Mouse (Mus musculus) neural tube, embryonic 11.5 days (tissue): Measurements from ENCODE around the gene Fam104a. TPM values are rescaled to one million over a fixed set of nuclear protein-coding genes. Genes with fewer than 3 reads are reported as not detected.

Source experiments
- ATAC-seq: fragments of 200-750 bp; cut with Nextera tagmentation; 2 replicates; pipeline ENCODE4 v1.8.0; 2017; ENCODE audit warnings: moderate number of reproducible peaks, mild to moderate bottlenecking, moderate TSS enrichment, moderate library complexity; ENCODE audit not compliant: insufficient read depth, low FRiP score, low TSS enrichment
- DNase-seq: peaks from one replicate; pipeline ENCODE4 v3.0.0-alpha.2; 2015; ENCODE audit warnings: low spot score
- H3K27ac ChIP-seq: fragments of 300-500 bp; sonication (generic); 2 replicates; pipeline ENCODE4 v1.5.1; 2014; ENCODE audit warnings: low read depth, mild to moderate bottlenecking, low read length
- H3K27me3 ChIP-seq: fragments of 300-500 bp; sonication (generic); 2 replicates; pipeline ENCODE4 v1.6.1; 2014; ENCODE audit warnings: mild to moderate bottlenecking, low read length, mixed read lengths; ENCODE audit not compliant: control insufficient read depth, insufficient read depth
- H3K36me3 ChIP-seq: fragments of 300-500 bp; sonication (generic); 2 replicates; pipeline ENCODE4 v1.6.1; 2014; ENCODE audit warnings: mild to moderate bottlenecking, low read length, moderate library complexity, mixed read lengths; ENCODE audit not compliant: control insufficient read depth, insufficient read depth
- H3K4me1 ChIP-seq: fragments of 300-500 bp; sonication (generic); 2 replicates; pipeline ENCODE4 v1.6.1; 2014; ENCODE audit warnings: low read length, mixed read lengths; ENCODE audit not compliant: control insufficient read depth, insufficient read depth
- H3K4me2 ChIP-seq: fragments of 300-500 bp; sonication (generic); 2 replicates; pipeline ENCODE4 v1.6.1; 2014; ENCODE audit warnings: low read depth, mild to moderate bottlenecking, moderate library complexity
- H3K4me3 ChIP-seq: fragments of 300-500 bp; sonication (generic); 2 replicates; pipeline ENCODE4 v1.5.1; 2014; ENCODE audit warnings: low read depth, low read length
- H3K9ac ChIP-seq: fragments of 300-500 bp; sonication (generic); 2 replicates; pipeline ENCODE4 v1.6.1; 2014; ENCODE audit warnings: mild to moderate bottlenecking, low read length
- H3K9me3 ChIP-seq: fragments of 300-500 bp; sonication (generic); 2 replicates; pipeline ENCODE4 v1.6.1; 2016; ENCODE audit warnings: low read length; ENCODE audit not compliant: control insufficient read depth
- WGBS: fragments of 180-500 bp; shearing (Covaris S2); extraction: QIAGEN DNeasy Blood & Tissue Kit; methylation state at CpG from one replicate; pipeline ENCODE4 v1.1.7; 2014; 5-methylcytosine and 5-hydroxymethylcytosine counted together
- polyA plus RNA-seq: library from polyadenylated mRNA; unstranded; fragments of >200 nt; fragmentation: Nextera tagmentation; extraction: Ambion mirVana; gene quantifications from 2 replicates; pipeline ENCODE4 v1.2.1, GENCODE M21; 2014

The Fam104a gene
- polyA plus RNA-seq, 1 experiment from 2014 or later: 57.9 TPM

GRCm38 (mm10) chr11:113622028-113622427 is 61.9 kb downstream of the Fam104a start:
- Histone ChIP-seq H3K36me3 (no peaks in the 10 kb centered on the region), H3K4me2 (no peak overlapping the region), H3K4me3 (no peak overlapping the region), H3K4me1 (peaks cover 21% of the 10 kb centered on the region), H3K9ac (no peak overlapping the region), H3K27ac (no peak overlapping the region), H3K27me3 (peaks cover 24% of the 10 kb centered on the region), H3K9me3 (no peaks in the 10 kb centered on the region)
- ATAC-seq: no peak
- DNase-seq: no peak
- 90% methylated on average over 4 of the region's 4 CpGs for WGBS

DNA sequence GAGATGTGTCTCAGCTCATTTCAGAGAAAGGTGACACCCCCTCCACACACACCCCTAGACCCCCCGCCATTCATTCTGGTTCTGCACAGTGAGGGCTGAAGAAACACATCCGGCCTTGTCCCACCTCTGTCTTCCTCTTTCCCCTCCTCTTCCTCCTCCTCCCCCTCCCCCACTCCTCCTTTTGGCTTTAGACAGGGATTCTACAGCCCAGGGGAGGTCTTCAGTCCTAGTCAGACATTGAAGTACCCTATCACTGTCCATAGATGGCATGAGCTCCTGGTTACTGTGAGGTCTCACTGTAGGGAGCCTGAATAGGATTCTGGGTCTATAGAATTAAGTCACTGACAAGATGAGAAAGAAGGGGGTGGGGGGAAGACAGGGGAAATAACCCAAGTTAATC is 63.0 kb downstream of the Fam104a start:
- Histone ChIP-seq H3K4me3 (peak overlapping the region; percentile 46; the same call in 1 of the 2 replicates), H3K4me1 (peaks cover 21% of the 10 kb centered on the region), H3K27me3 (peaks cover 24% of the 10 kb centered on the region), H3K27ac (no peak overlapping the region), H3K9ac (no peak overlapping the region; the same call in 1 of the 2 replicates), H3K4me2 (no peak overlapping the region), H3K9me3 (no peaks in the 10 kb centered on the region), H3K36me3 (no peaks in the 10 kb centered on the region)
- DNase-seq: no peak
- 35% methylated on average over 2 of the region's 2 CpGs for WGBS
- no peak for ATAC-seq

DNA sequence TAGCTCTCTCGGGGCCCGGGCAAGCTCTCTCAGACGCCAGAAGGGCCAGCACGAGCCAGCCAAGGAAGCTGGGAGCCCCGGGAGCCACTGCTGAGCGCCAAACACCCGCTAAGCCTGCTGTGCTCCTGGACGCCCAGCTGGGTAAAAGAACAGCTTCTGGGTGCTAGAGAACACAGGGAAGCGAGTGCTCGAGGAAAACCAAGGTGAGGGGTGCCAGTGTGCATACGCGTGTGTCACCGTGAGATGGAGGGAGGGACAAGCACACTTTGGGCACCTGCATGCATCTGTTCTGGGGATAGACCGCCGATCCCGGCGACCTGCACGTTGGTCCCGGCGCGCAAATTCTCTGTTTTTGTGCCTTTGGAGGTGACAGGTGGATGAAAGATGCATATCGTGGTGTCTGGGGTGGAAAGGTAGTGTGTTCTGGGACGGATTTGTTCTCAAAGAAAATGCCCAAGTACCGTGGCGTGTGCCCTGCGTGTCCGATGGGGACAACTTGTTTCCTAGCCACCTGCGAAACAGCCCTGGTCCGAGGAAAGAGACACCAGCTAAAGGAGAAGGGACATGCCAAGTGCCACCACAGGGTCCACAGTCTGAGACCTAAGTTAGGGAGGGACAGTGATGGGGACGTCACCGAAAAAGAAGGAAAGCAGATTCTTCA is 64.4 kb downstream of the Fam104a start:
- 3% methylated on average over 31 of the region's 31 CpGs for WGBS
- H3K27me3 ChIP-seq: peaks cover 24% of the 10 kb centered on the region
- H3K9me3 ChIP-seq: no peaks in the 10 kb centered on the region
- H3K4me1 ChIP-seq: peaks cover 21% of the 10 kb centered on the region
- ATAC-seq (no peak; the same call in 1 of the 2 replicates), DNase-seq (no peak)
- H3K4me3 ChIP-seq: peak overlapping the region; percentile 46
- 0 out of 2 replicates have a peak overlapping the region, but pooled peaks have one; percentile 34 for H3K27ac ChIP-seq
- H3K36me3 ChIP-seq: no peaks in the 10 kb centered on the region
- H3K9ac ChIP-seq: peak overlapping the region; percentile 61
- peak overlapping the region; percentile 97 for H3K4me2 ChIP-seq

DNA sequence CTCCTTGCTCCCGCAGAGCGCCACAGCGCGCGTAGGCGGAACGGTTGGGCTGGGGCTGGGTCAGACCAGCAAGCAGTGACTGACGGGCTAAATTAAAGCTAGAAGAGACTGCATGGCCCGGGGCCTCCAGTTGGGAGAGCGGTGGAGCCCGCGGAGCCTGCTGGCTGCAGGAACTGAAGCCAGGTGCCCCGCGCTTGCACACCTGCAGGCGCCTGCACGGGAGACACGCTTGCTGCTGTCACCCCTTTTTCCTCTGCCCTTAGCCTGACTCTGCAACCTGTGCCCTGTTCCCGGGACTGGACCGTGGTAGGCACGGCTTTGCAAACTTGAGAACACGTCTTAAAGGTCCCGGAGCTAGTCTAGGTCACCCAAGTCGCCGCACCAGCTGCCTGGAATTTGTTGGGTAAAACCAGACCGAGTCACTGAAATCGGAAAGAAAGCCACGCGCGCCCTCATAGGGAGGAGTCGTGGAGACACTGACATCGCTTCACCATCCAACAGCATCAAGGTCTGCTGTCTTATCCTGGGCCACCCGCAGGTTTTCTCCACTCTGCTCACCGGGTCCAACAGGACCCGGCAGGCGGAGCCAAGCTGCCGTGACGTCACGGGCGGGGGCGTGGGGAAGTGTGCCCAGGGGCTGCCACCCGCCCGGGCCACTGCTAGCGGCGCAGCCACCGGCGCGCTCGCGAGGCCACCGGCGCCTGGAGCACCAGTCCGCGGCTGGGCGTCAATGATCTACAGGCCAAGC is 65.1 kb downstream of the Fam104a start, which contains the start of gene Sstr2:
Gene Sstr2 (plus strand): TSS at position 671 of the 748 bp plus-strand sequence.
- Histone ChIP-seq H3K27ac (0 out of 2 replicates have a peak within 1 kb of the TSS, but pooled peaks have one; percentile 34), H3K36me3 (no peaks in the 10 kb centered on the region), H3K27me3 (peaks cover 24% of the 10 kb centered on the region), H3K9me3 (no peaks in the 10 kb centered on the region), H3K4me3 (peak within 1 kb of the TSS; percentile 46), H3K9ac (peak within 1 kb of the TSS; percentile 61), H3K4me2 (peak within 1 kb of the TSS; percentile 97), H3K4me1 (peaks cover 21% of the 10 kb centered on the region)
- WGBS: under 1% methylated on average over 54 of the region's 54 CpGs
- ATAC-seq: peak; percentile 84
- DNase-seq: peak; percentile 83

DNA sequence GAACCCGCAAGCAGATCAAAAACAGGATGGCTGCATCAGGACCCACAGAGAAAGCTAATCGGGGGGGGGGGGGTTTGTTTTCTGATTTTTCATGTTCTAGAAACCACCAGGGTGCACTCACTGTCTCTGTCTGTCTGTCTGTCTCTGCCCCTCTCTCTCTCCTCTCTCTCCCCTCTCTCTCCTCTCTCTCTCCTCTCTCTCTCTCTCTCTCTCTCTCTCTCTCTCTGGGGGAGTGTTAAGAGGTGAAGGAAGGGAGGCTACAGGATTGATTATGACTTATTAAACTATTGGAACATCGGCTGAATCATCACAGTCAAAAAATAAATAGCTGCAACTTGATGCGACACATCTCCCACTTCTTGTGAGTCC is 65.7 kb downstream of the Fam104a start:
- H3K4me1 ChIP-seq: peaks cover 21% of the 10 kb centered on the region
- no peak for DNase-seq
- H3K36me3 ChIP-seq: no peaks in the 10 kb centered on the region
- H3K27me3 ChIP-seq: peaks cover 24% of the 10 kb centered on the region
- no peak overlapping the region; the same call in 1 of the 2 replicates for H3K9ac ChIP-seq
- H3K4me3 ChIP-seq: peak overlapping the region; percentile 46
- no peak for ATAC-seq
- WGBS: 25% methylated on average over 4 of the region's 4 CpGs
- H3K9me3 ChIP-seq: no peaks in the 10 kb centered on the region
- peak overlapping the region; percentile 97 for H3K4me2 ChIP-seq
- H3K27ac ChIP-seq: no peak overlapping the region

- ATAC-seq (no peak), DNase-seq (peak; percentile 67)
- 40% methylated on average over 14 of the region's 14 CpGs for WGBS
- no peak overlapping the region for H3K9ac ChIP-seq
- H3K36me3 ChIP-seq: no peaks in the 10 kb centered on the region
- no peak overlapping the region for H3K4me3 ChIP-seq
- peaks cover 24% of the 10 kb centered on the region for H3K27me3 ChIP-seq
- no peaks in the 10 kb centered on the region for H3K9me3 ChIP-seq
- H3K27ac ChIP-seq: no peak overlapping the region
- H3K4me1 ChIP-seq: peaks cover 21% of the 10 kb centered on the region
- no peak overlapping the region for H3K4me2 ChIP-seq
These were observed 66.6 kb downstream of the Fam104a start for GRCm38 (mm10) chr11:113617132-113617911.

DNA sequence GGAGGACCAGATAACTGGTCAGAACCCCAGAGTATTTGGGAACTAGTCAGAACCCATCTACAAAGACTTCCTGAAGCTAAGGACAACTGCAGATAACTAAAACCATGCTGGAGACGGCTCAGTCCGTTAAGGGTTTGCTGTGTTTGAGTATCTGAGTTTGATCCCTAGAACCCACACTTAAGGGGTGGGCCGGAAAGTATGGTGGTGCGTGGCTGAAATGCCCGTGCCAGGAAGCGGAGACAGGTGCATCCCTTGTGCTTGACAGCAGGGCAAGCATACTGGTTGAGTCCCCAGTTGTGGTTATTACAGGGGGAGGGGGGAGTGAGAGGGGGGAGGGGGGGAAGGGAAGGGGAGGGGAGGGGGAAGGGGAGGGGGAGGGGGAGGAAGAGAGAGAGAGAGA is 69.5 kb downstream of the Fam104a start:
- no peak overlapping the region for H3K9ac ChIP-seq
- no peak overlapping the region for H3K4me2 ChIP-seq
- H3K27me3 ChIP-seq: peaks cover 10% of the 10 kb centered on the region
- H3K9me3 ChIP-seq: no peaks in the 10 kb centered on the region
- peaks cover 19% of the 10 kb centered on the region for H3K4me1 ChIP-seq
- ATAC-seq: no peak
- no peak overlapping the region for H3K27ac ChIP-seq
- H3K36me3 ChIP-seq: no peaks in the 10 kb centered on the region
- H3K4me3 ChIP-seq: no peak overlapping the region
- no peak for DNase-seq
- 80% methylated on average over 5 of the region's 6 CpGs for WGBS
